Mouse (Mus musculus): ENCODE data around the gene Prkcg. TPM values are rescaled to one million over a fixed set of nuclear protein-coding genes. Genes with fewer than 3 reads are reported as not detected.
"Not testable (repeated sequence)": the region's sequence is repeated elsewhere in the genome, so short reads cannot be mapped to it uniquely, and the experiment has no call there.

Gene Prkcg
- polyA plus RNA-seq, 1 experiment from 2014 or later, result 1.5 TPM

GRCm38 (mm10) chr7:3286036-3286435 lies 2.9 kb upstream of the Prkcg start:
- no peak overlapping the region for H3K4me3 ChIP-seq (ENCODE audit: low read depth, low read length)
- H3K27ac ChIP-seq (ENCODE audit: low read depth, low read length), result no peak overlapping the region
- H3K9ac ChIP-seq (replicated peaks; ENCODE audit: low read depth, low read length), result no peak overlapping the region
- H3K4me1 ChIP-seq (ENCODE audit: control insufficient read depth, insufficient read depth, low read length), result peaks cover 8% of the 10 kb centered on the region; the same call in 1 of the 2 replicates
- H3K4me2 ChIP-seq (ENCODE audit: low read depth, low read length), result no peak overlapping the region
- 90% methylated on average over 5 of the region's 5 CpGs for WGBS
- no peak for ATAC-seq (ENCODE audit: low read depth)
- H3K27me3 ChIP-seq (ENCODE audit: control insufficient read depth, insufficient read depth, low read length), result no peaks in the 10 kb centered on the region
- H3K36me3 ChIP-seq (ENCODE audit: control insufficient read depth, insufficient read depth, low read length), result no peaks in the 10 kb centered on the region
- H3K9me3 ChIP-seq (ENCODE audit: control insufficient read depth, low read length), result no peaks in the 10 kb centered on the region

- 67% methylated on average over 7 of the region's 7 CpGs for WGBS
Observed at GRCm38 (mm10) chr7:3287186-3287585, 1.8 kb upstream of the Prkcg start.

GRCm38 (mm10) chr7:3290257-3291033 lies 1.5 kb downstream of the Prkcg start:
- Histone ChIP-seq H3K27ac (ENCODE audit: low read depth, low read length) (peak overlapping the region; percentile 84), H3K9ac (replicated peaks; ENCODE audit: low read depth, low read length) (peak overlapping the region; percentile 86), H3K4me2 (ENCODE audit: low read depth, low read length) (peak overlapping the region; percentile 88), H3K9me3 (ENCODE audit: control insufficient read depth, low read length) (no peaks in the 10 kb centered on the region), H3K27me3 (ENCODE audit: control insufficient read depth, insufficient read depth, low read length) (no peaks in the 10 kb centered on the region), H3K4me1 (ENCODE audit: control insufficient read depth, insufficient read depth, low read length) (peaks cover 14% of the 10 kb centered on the region; the same call in 1 of the 2 replicates), H3K4me3 (ENCODE audit: low read depth, low read length) (peak overlapping the region; percentile 63), H3K36me3 (ENCODE audit: control insufficient read depth, insufficient read depth, low read length) (peaks cover 5% of the 10 kb centered on the region)
- 1% methylated on average over 18 of the region's 18 CpGs for WGBS
- ATAC-seq (ENCODE audit: low read depth), result peak; percentile 94

More at GRCm38 (mm10) chr7:3287186-3287585, 1.8 kb upstream of the Prkcg start:
- Histone ChIP-seq H3K36me3 (ENCODE audit: control insufficient read depth, insufficient read depth, low read length) (no peaks in the 10 kb centered on the region), H3K27me3 (ENCODE audit: control insufficient read depth, insufficient read depth, low read length) (no peaks in the 10 kb centered on the region), H3K4me1 (ENCODE audit: control insufficient read depth, insufficient read depth, low read length) (peaks cover 14% of the 10 kb centered on the region; the same call in 1 of the 2 replicates), H3K9ac (replicated peaks; ENCODE audit: low read depth, low read length) (no peak overlapping the region), H3K9me3 (ENCODE audit: control insufficient read depth, low read length) (no peaks in the 10 kb centered on the region), H3K4me2 (ENCODE audit: low read depth, low read length) (no peak overlapping the region), H3K27ac (ENCODE audit: low read depth, low read length) (no peak overlapping the region), H3K4me3 (ENCODE audit: low read depth, low read length) (no peak overlapping the region)
- ATAC-seq (ENCODE audit: low read depth), result no peak

DNA sequence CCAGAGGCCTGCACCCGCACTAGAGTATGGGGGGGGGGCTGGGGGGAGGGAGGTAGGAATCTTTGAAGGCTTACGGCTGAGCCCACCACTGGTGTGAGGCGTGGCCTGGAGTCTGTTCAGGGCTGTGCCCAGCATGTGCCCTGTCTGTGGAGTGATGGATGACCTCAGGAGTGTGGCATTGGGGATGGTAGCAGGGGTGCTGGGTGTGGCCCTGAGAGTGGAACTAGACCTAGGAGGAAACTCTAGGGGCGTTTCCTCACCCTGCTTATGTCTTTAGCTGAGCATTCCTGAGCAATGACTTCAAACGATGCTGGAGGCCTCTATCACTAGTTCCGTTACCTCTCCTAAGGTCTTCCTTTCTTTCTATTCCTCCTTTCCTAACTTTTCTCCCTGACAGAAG lies 2.2 kb downstream of the Prkcg start:
- H3K27ac ChIP-seq (ENCODE audit: low read depth, low read length), result no peak overlapping the region
- H3K36me3 ChIP-seq (ENCODE audit: control insufficient read depth, insufficient read depth, low read length), result peaks cover 5% of the 10 kb centered on the region
- peak overlapping the region; percentile 63 for H3K4me3 ChIP-seq (ENCODE audit: low read depth, low read length)
- H3K4me2 ChIP-seq (ENCODE audit: low read depth, low read length), result peak overlapping the region; percentile 88
- 27% methylated on average over 6 of the region's 6 CpGs for whole genome bisulfite sequencing
- H3K9ac ChIP-seq (replicated peaks; ENCODE audit: low read depth, low read length), result no peak overlapping the region
- H3K9me3 ChIP-seq (ENCODE audit: control insufficient read depth, low read length), result no peaks in the 10 kb centered on the region
- no peaks in the 10 kb centered on the region for H3K27me3 ChIP-seq (ENCODE audit: control insufficient read depth, insufficient read depth, low read length)
- H3K4me1 ChIP-seq (ENCODE audit: control insufficient read depth, insufficient read depth, low read length), result peaks cover 14% of the 10 kb centered on the region; the same call in 1 of the 2 replicates
- ATAC-seq (ENCODE audit: low read depth), result 0 out of 2 replicates have a peak, but pooled peaks have one; percentile 1

GRCm38 (mm10) chr7:3291764-3292163 lies 2.8 kb downstream of the Prkcg start:
- no peaks in the 10 kb centered on the region for H3K27me3 ChIP-seq (ENCODE audit: control insufficient read depth, insufficient read depth, low read length)
- H3K36me3 ChIP-seq (ENCODE audit: control insufficient read depth, insufficient read depth, low read length), result peaks cover 7% of the 10 kb centered on the region
- no peak for ATAC-seq (ENCODE audit: low read depth)
- peaks cover 14% of the 10 kb centered on the region; the same call in 1 of the 2 replicates for H3K4me1 ChIP-seq (ENCODE audit: control insufficient read depth, insufficient read depth, low read length)
- H3K4me3 ChIP-seq (ENCODE audit: low read depth, low read length), result peak overlapping the region; percentile 63; the same call in 1 of the 2 replicates
- peak overlapping the region; percentile 88 for H3K4me2 ChIP-seq (ENCODE audit: low read depth, low read length)
- H3K9me3 ChIP-seq (ENCODE audit: control insufficient read depth, low read length), result no peaks in the 10 kb centered on the region
- 75% methylated on average over 3 of the region's 3 CpGs for WGBS
- no peak overlapping the region for H3K27ac ChIP-seq (ENCODE audit: low read depth, low read length)
- no peak overlapping the region for H3K9ac ChIP-seq (replicated peaks; ENCODE audit: low read depth, low read length)

- H3K4me2 ChIP-seq (ENCODE audit: low read depth, low read length), result peak overlapping the region; percentile 88; the same call in 1 of the 2 replicates
- peaks cover 12% of the 10 kb centered on the region for H3K36me3 ChIP-seq (ENCODE audit: control insufficient read depth, insufficient read depth, low read length)
- H3K9ac ChIP-seq (replicated peaks; ENCODE audit: low read depth, low read length); H3K9me3 ChIP-seq (ENCODE audit: control insufficient read depth, low read length); H3K27me3 ChIP-seq (ENCODE audit: control insufficient read depth, insufficient read depth, low read length); H3K4me3 ChIP-seq (ENCODE audit: low read depth, low read length); H3K27ac ChIP-seq (ENCODE audit: low read depth, low read length); ATAC-seq (ENCODE audit: low read depth): not testable (repeated sequence)
- H3K4me1 ChIP-seq (ENCODE audit: control insufficient read depth, insufficient read depth, low read length), result peaks cover 14% of the 10 kb centered on the region; the same call in 1 of the 2 replicates
- 76% methylated on average over 12 of the region's 12 CpGs for WGBS
Observed at GRCm38 (mm10) chr7:3292271-3292670, 3.3 kb downstream of the Prkcg start.

DNA sequence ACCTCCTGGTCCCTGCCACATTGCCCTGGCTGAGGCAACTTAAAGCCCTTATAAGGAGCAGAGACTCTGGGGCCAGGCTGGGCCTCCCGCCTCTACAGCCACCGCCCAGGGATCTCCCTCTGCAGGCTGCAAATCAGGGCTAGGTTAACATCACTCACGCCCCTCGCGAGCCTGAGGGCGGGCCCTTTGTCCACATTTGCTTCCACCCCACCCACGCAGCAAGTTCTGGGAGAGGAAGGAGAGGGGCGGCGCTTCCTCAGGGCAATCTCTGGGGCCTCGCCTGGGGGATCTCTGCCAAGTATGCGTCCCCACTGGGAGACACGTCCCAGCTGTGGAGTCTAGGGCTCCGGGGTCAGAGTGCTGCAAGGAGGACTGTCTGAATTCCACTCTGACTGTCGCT lies 3.8 kb downstream of the Prkcg start:
- H3K4me2 ChIP-seq (ENCODE audit: low read depth, low read length), result peak overlapping the region; percentile 26; the same call in 1 of the 2 replicates
- WGBS, result 1% methylated on average over 14 of the region's 14 CpGs
- no peak overlapping the region for H3K9ac ChIP-seq (replicated peaks; ENCODE audit: low read depth, low read length)
- peaks cover 14% of the 10 kb centered on the region; the same call in 1 of the 2 replicates for H3K4me1 ChIP-seq (ENCODE audit: control insufficient read depth, insufficient read depth, low read length)
- H3K36me3 ChIP-seq (ENCODE audit: control insufficient read depth, insufficient read depth, low read length), result peaks cover 17% of the 10 kb centered on the region
- ATAC-seq (ENCODE audit: low read depth), result no peak
- no peaks in the 10 kb centered on the region for H3K9me3 ChIP-seq (ENCODE audit: control insufficient read depth, low read length)
- H3K4me3 ChIP-seq (ENCODE audit: low read depth, low read length), result peak overlapping the region; percentile 13; the same call in 1 of the 2 replicates
- H3K27ac ChIP-seq (ENCODE audit: low read depth, low read length), result no peak overlapping the region
- no peaks in the 10 kb centered on the region for H3K27me3 ChIP-seq (ENCODE audit: control insufficient read depth, insufficient read depth, low read length)

DNA sequence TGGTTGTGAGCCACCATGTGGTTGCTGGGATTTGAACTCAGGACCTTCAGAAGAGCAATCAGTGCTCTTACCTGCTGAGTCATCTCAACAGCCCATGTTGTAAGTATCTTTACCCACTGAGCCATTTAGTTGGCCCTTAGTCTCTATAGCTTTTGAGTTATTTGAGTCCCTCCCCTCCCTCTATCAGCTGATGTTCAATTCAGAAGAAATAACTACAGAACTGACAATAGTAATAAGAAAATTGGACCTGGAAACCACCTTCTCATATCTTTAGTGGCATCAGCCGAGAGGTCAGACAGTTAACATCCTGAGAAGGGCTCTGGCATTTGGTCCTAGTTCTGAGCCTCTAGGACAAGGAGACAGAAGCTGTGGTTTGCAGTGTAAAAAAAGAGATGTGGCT lies 5.8 kb downstream of the Prkcg start:
- no peak overlapping the region for H3K4me3 ChIP-seq (ENCODE audit: low read depth, low read length)
- H3K9me3 ChIP-seq (ENCODE audit: control insufficient read depth, low read length), result no peaks in the 10 kb centered on the region
- no peak overlapping the region for H3K9ac ChIP-seq (replicated peaks; ENCODE audit: low read depth, low read length)
- peaks cover 12% of the 10 kb centered on the region; the same call in 1 of the 2 replicates for H3K4me1 ChIP-seq (ENCODE audit: control insufficient read depth, insufficient read depth, low read length)
- no peak overlapping the region for H3K4me2 ChIP-seq (ENCODE audit: low read depth, low read length)
- 97% methylated on average over 1 of the region's 1 CpGs for WGBS
- peaks cover 20% of the 10 kb centered on the region for H3K36me3 ChIP-seq (ENCODE audit: control insufficient read depth, insufficient read depth, low read length)
- ATAC-seq (ENCODE audit: low read depth), result no peak
- H3K27ac ChIP-seq (ENCODE audit: low read depth, low read length), result no peak overlapping the region
- no peaks in the 10 kb centered on the region for H3K27me3 ChIP-seq (ENCODE audit: control insufficient read depth, insufficient read depth, low read length)
